Mouse (Mus musculus) limb, embryonic 13.5 days (tissue): ENCODE measurements around the gene Ptprj. TPM values are rescaled to one million over a fixed set of nuclear protein-coding genes. Genes with fewer than 3 reads are reported as not detected.
"Not testable (repeated sequence)": the region's sequence is repeated elsewhere in the genome, so short reads cannot be mapped to it uniquely, and the experiment has no call there.

Experiments
- ATAC-seq: fragments of 200-750 bp; cut with Nextera tagmentation; 2 replicates; pipeline ENCODE4 v1.8.0; 2017; ENCODE audit warnings: low read depth, moderate number of reproducible peaks, moderate TSS enrichment; ENCODE audit not compliant: low FRiP score
- H3K27ac ChIP-seq: fragments of 300-500 bp; sonication (generic); 2 replicates; pipeline ENCODE4 v1.5.1; 2015; ENCODE audit warnings: inconsistent platforms, mild to moderate bottlenecking, moderate library complexity
- H3K27me3 ChIP-seq: fragments of 300-500 bp; sonication (generic); 2 replicates; pipeline ENCODE4 v1.6.1; 2015; ENCODE audit warnings: mild to moderate bottlenecking, inconsistent platforms
- H3K36me3 ChIP-seq: fragments of 300-500 bp; sonication (generic); 2 replicates; pipeline ENCODE4 v1.6.1; 2015; ENCODE audit warnings: inconsistent platforms, mild to moderate bottlenecking, moderate library complexity
- H3K4me1 ChIP-seq: fragments of 300-500 bp; sonication (generic); 2 replicates; pipeline ENCODE4 v1.6.1; 2015; ENCODE audit warnings: inconsistent platforms
- H3K4me2 ChIP-seq: fragments of 300-500 bp; sonication (generic); replicated peaks from 2 replicates; pipeline ENCODE4 v1.6.1; 2015; ENCODE audit warnings: inconsistent platforms, mild to moderate bottlenecking, moderate library complexity
- H3K4me3 ChIP-seq: fragments of 300-500 bp; sonication (generic); 2 replicates; pipeline ENCODE4 v1.5.1; 2015; ENCODE audit warnings: moderate library complexity, mild to moderate bottlenecking, inconsistent platforms
- H3K9ac ChIP-seq: fragments of 300-500 bp; sonication (generic); 2 replicates; pipeline ENCODE4 v1.6.1; 2015; ENCODE audit warnings: mild to moderate bottlenecking, inconsistent platforms
- H3K9me3 ChIP-seq: fragments of 300-500 bp; sonication (generic); 2 replicates; pipeline ENCODE4 v1.6.1; 2016; ENCODE audit warnings: inconsistent platforms
- WGBS: fragments of 180-500 bp; shearing (Covaris S2); methylation state at CpG from one replicate; pipeline ENCODE4 v1.1.7; 2015; 5-methylcytosine and 5-hydroxymethylcytosine counted together
- polyA plus RNA-seq: library from polyadenylated mRNA; unstranded; fragments of >200 nt; fragmentation: Nextera tagmentation; extraction: Ambion mirVana; gene quantifications from 2 replicates; pipeline ENCODE4 v1.2.1, GENCODE M21; 2015

Ptprj gene
- polyA plus RNA-seq, 1 experiment from 2014 or later, result 1.6 TPM

GRCm38 (mm10) chr2:90428988-90429717 lies 151.3 kb downstream of the Ptprj start:
- H3K36me3 ChIP-seq, result not testable (repeated sequence)
- 100% methylated on average over 1 of the region's 11 CpGs for WGBS

GRCm38 (mm10) chr2:90424937-90425336 lies 155.5 kb downstream of the Ptprj start:
- H3K36me3 ChIP-seq, H3K4me2 ChIP-seq, H3K4me3 ChIP-seq, H3K27me3 ChIP-seq, H3K9ac ChIP-seq, H3K27ac ChIP-seq, H3K9me3 ChIP-seq, H3K4me1 ChIP-seq, ATAC-seq: not testable (repeated sequence)
- no CpG with 5 or more reads among the region's 4 CpGs for WGBS

More at GRCm38 (mm10) chr2:90428988-90429717, 151.3 kb downstream of the Ptprj start:
- not testable (repeated sequence) for H3K27ac ChIP-seq, H3K4me2 ChIP-seq, H3K27me3 ChIP-seq, H3K9ac ChIP-seq, ATAC-seq, H3K4me3 ChIP-seq, H3K4me1 ChIP-seq, H3K9me3 ChIP-seq

- not testable (repeated sequence) for H3K4me3 ChIP-seq, H3K4me1 ChIP-seq, H3K27ac ChIP-seq, H3K4me2 ChIP-seq, H3K9ac ChIP-seq, H3K36me3 ChIP-seq, ATAC-seq, H3K27me3 ChIP-seq, H3K9me3 ChIP-seq
- 89% methylated on average over 6 of the region's 6 CpGs for WGBS
Observed at GRCm38 (mm10) chr2:90422282-90422681, 158.2 kb downstream of the Ptprj start.

GRCm38 (mm10) chr2:90414110-90414821 lies 166.2 kb downstream of the Ptprj start:
- peak; percentile 44; the same call in 1 of the 2 replicates for ATAC-seq
- not testable (repeated sequence) for H3K36me3 ChIP-seq, H3K27ac ChIP-seq, H3K9ac ChIP-seq, H3K27me3 ChIP-seq, H3K4me2 ChIP-seq, H3K4me1 ChIP-seq, H3K9me3 ChIP-seq, H3K4me3 ChIP-seq
- 75% methylated on average over 4 of the region's 4 CpGs for WGBS

GRCm38 (mm10) chr2:90398633-90399107 lies 181.8 kb downstream of the Ptprj start, which contains the start of gene Olfr1274-ps:
Gene Olfr1274-ps (plus strand): TSS chr2:90398683.
- H3K9me3 ChIP-seq, H3K4me2 ChIP-seq, H3K27me3 ChIP-seq, H3K4me1 ChIP-seq, ATAC-seq, H3K36me3 ChIP-seq, H3K4me3 ChIP-seq, H3K9ac ChIP-seq, H3K27ac ChIP-seq: not testable (repeated sequence)
- WGBS, result 79% methylated on average over 6 of the region's 7 CpGs

Other genes with a start within 250 kb of the Ptprj start
- gene Olfr1274-ps, start 182.0 kb downstream of the Ptprj start, polyA plus RNA-seq, result not detected in 2 replicates
- 40.3 and 44.8 TPM in 2 replicates for gene Nup160, start 96.6 kb upstream of the Ptprj start, polyA plus RNA-seq
- gene Fnbp4, start 164.7 kb upstream of the Ptprj start, polyA plus RNA-seq, result 115 and 122 TPM in 2 replicates
- 1.2 and 1.4 TPM in 2 replicates for gene Agbl2, start 202.1 kb upstream of the Ptprj start, polyA plus RNA-seq